ENCODE assay signal across 21 mouse cellular contexts in the genomic region with DNA sequence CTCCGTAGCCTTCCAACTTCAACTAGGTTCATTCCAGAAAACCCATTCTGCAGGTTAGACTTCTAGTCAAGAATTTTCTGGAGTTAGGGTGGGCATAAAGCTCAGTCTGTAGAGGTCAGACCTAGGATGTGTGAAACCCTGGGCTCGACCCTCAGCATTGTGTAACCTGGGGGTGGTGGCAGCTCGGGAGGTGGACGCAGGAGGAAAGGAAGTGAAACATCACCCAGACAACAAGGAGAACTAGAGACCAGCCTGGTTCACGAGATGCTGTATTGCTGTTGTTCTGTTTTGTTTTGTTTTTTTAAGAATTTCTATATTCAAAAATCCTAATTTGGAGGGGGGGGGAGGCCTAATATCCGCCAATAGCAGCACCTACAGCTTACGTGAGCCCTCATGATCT. TPM values are rescaled to one million over a fixed set of nuclear protein-coding genes. Genes with fewer than 3 reads are reported as not detected.
DNase-seq lines count a peak whose midpoint lies in the region; ATAC-seq lines count a peak whose summit lies in the region.
"Had no signal": no experiment of that assay in that cellular context is flagged by ENCODE, and none has a peak within 500 bp of the region (broad histone marks: within the 10 kb centered on the region; RNA-seq: fewer than 3 reads in every experiment).

No protein-coding gene starts in this region.

- H3K4me1 ChIP-seq in heart, embryonic 15.5 days (replicated peaks): peaks cover 58% of the 10 kb centered on the region
- peaks cover 44% of the 10 kb centered on the region for H3K4me1 ChIP-seq in heart, embryonic 11.5 days (ENCODE audit: control insufficient read depth, insufficient read depth, low read length)
- H3K4me1 ChIP-seq in midbrain, embryonic 11.5 days (ENCODE audit: control insufficient read depth, insufficient read depth, low read length): peaks cover 20% of the 10 kb centered on the region
- peaks cover 13% of the 10 kb centered on the region for H3K4me1 ChIP-seq in midbrain, embryonic 16.5 days (ENCODE audit: control insufficient read depth, insufficient read depth, low read length)
- peaks cover 58% of the 10 kb centered on the region for H3K4me1 ChIP-seq in intestine, embryonic 15.5 days (replicated peaks)
- peaks cover 58% of the 10 kb centered on the region for H3K4me1 ChIP-seq in stomach, embryonic 15.5 days

- H3K36me3 ChIP-seq in heart, embryonic 15.5 days: no peaks in the 10 kb centered on the region
- no peaks in the 10 kb centered on the region for H3K36me3 ChIP-seq in heart, embryonic 11.5 days (ENCODE audit: control insufficient read depth, insufficient read depth, low read length)
- H3K36me3 ChIP-seq in midbrain, embryonic 11.5 days (ENCODE audit: control insufficient read depth, insufficient read depth, low read length): no peaks in the 10 kb centered on the region
- no peaks in the 10 kb centered on the region for H3K36me3 ChIP-seq in midbrain, embryonic 16.5 days (ENCODE audit: control insufficient read depth, insufficient read depth, low read length)
- H3K36me3 ChIP-seq in intestine, embryonic 15.5 days: no peaks in the 10 kb centered on the region
- no peaks in the 10 kb centered on the region for H3K36me3 ChIP-seq in stomach, embryonic 15.5 days
- H3K36me3 ChIP-seq: forebrain, embryonic 15.5 days; limb, embryonic 12.5 days had no signal

- no peak overlapping the region for H3K4me2 ChIP-seq in heart, embryonic 15.5 days
- H3K4me2 ChIP-seq in heart, embryonic 11.5 days: no peak overlapping the region
- H3K4me2 ChIP-seq in midbrain, embryonic 11.5 days: no peak overlapping the region
- no peak overlapping the region for H3K4me2 ChIP-seq in midbrain, embryonic 16.5 days (ENCODE audit: low read length)
- H3K4me2 ChIP-seq in intestine, embryonic 15.5 days (replicated peaks): no peak overlapping the region
- H3K4me2 ChIP-seq in stomach, embryonic 15.5 days: no peak overlapping the region
- H3K4me2 ChIP-seq: forebrain, embryonic 15.5 days; limb, embryonic 12.5 days had no signal

- H3K9me3 ChIP-seq in heart, embryonic 15.5 days (replicated peaks): no peaks in the 10 kb centered on the region
- no peaks in the 10 kb centered on the region for H3K9me3 ChIP-seq in heart, embryonic 11.5 days (replicated peaks; ENCODE audit: control insufficient read depth, low read length)
- H3K9me3 ChIP-seq in midbrain, embryonic 11.5 days (ENCODE audit: control insufficient read depth, low read length): no peaks in the 10 kb centered on the region
- no peaks in the 10 kb centered on the region for H3K9me3 ChIP-seq in midbrain, embryonic 16.5 days (replicated peaks; ENCODE audit: control insufficient read depth, low read length, poor library complexity, severe bottlenecking)
- H3K9me3 ChIP-seq in intestine, embryonic 15.5 days: no peaks in the 10 kb centered on the region
- no peaks in the 10 kb centered on the region for H3K9me3 ChIP-seq in stomach, embryonic 15.5 days
- H3K9me3 ChIP-seq: forebrain, embryonic 15.5 days; limb, embryonic 12.5 days had no signal

- H3K9ac ChIP-seq in heart, embryonic 15.5 days: no peak overlapping the region
- H3K9ac ChIP-seq in heart, embryonic 11.5 days (ENCODE audit: low read depth, low read length): no peak overlapping the region
- no peak overlapping the region for H3K9ac ChIP-seq in midbrain, embryonic 11.5 days (ENCODE audit: low read length)
- no peak overlapping the region for H3K9ac ChIP-seq in midbrain, embryonic 16.5 days (ENCODE audit: low read depth, low read length)
- H3K9ac ChIP-seq in intestine, embryonic 15.5 days: no peak overlapping the region
- H3K9ac ChIP-seq in stomach, embryonic 15.5 days: no peak overlapping the region
- H3K9ac ChIP-seq: forebrain, embryonic 15.5 days; limb, embryonic 12.5 days; liver, embryonic 14.5 days had no signal

- H3K4me3 ChIP-seq in heart, embryonic 15.5 days: no peak overlapping the region
- H3K4me3 ChIP-seq in heart, embryonic 11.5 days (ENCODE audit: low read depth, low read length): no peak overlapping the region
- H3K4me3 ChIP-seq in midbrain, embryonic 11.5 days (ENCODE audit: low read depth, low read length): no peak overlapping the region
- no peak overlapping the region for H3K4me3 ChIP-seq in midbrain, embryonic 16.5 days (ENCODE audit: low read depth, low read length)
- H3K4me3 ChIP-seq in intestine, embryonic 15.5 days (replicated peaks): no peak overlapping the region
- H3K4me3 ChIP-seq in stomach, embryonic 15.5 days (replicated peaks): no peak overlapping the region
- H3K4me3 ChIP-seq: forebrain, embryonic 15.5 days; layer of hippocampus, adult 2 months; limb, embryonic 12.5 days had no signal

- no peak for ATAC-seq in heart, embryonic 15.5 days (replicated peaks; ENCODE audit: insufficient number of reproducible peaks, insufficient read depth, low FRiP score, low read depth)
- no peak for ATAC-seq in heart, embryonic 11.5 days (replicated peaks; ENCODE audit: insufficient number of reproducible peaks, low FRiP score, low TSS enrichment)
- no peak for ATAC-seq in midbrain, embryonic 11.5 days (ENCODE audit: low FRiP score)
- ATAC-seq in midbrain, embryonic 16.5 days: no peak
- ATAC-seq in intestine, embryonic 15.5 days: no peak
- no peak for ATAC-seq in stomach, embryonic 15.5 days (ENCODE audit: insufficient read depth, low FRiP score, low read depth)
- ATAC-seq in inflammation-experienced regulatory T-cells, adult 6 months: no peak
- ATAC-seq: forebrain, embryonic 15.5 days had no signal

- DNase-seq in midbrain, embryonic 11.5 days (ENCODE audit: low spot score, missing footprints): peak; percentile 70
- DNase-seq in right cerebral cortex, postnatal 36 days (ENCODE audit: low spot score in 2 of 2): no peak
- DNase-seq: adrenal gland, postnatal 36 days; cerebellum, adult 2 months; kidney, adult 11 months; lung, postnatal 14 days; retina, postnatal 1 day; right cerebral cortex, postnatal 4 days; thymus, postnatal 36 days had no signal

- H3K27me3 ChIP-seq in heart, embryonic 15.5 days: peaks cover 2% of the 10 kb centered on the region; the same call in 1 of the 2 replicates
- H3K27me3 ChIP-seq in heart, embryonic 11.5 days (ENCODE audit: control insufficient read depth, insufficient read depth, low read length): peaks cover 3% of the 10 kb centered on the region
- peaks cover 2% of the 10 kb centered on the region; the same call in 1 of the 2 replicates for H3K27me3 ChIP-seq in midbrain, embryonic 11.5 days (ENCODE audit: control insufficient read depth, insufficient read depth, low read length)
- H3K27me3 ChIP-seq in midbrain, embryonic 16.5 days (ENCODE audit: control insufficient read depth, insufficient read depth, low read depth, low read length): no peaks in the 10 kb centered on the region
- no peaks in the 10 kb centered on the region for H3K27me3 ChIP-seq in intestine, embryonic 15.5 days (replicated peaks)
- no peaks in the 10 kb centered on the region for H3K27me3 ChIP-seq in stomach, embryonic 15.5 days (replicated peaks)
- H3K27me3 ChIP-seq: forebrain, embryonic 15.5 days had no signal

- peak overlapping the region; percentile 56; the same call in 1 of the 2 replicates for H3K27ac ChIP-seq in heart, embryonic 15.5 days
- no peak overlapping the region for H3K27ac ChIP-seq in heart, embryonic 11.5 days (ENCODE audit: low read depth, low read length)
- no peak overlapping the region for H3K27ac ChIP-seq in midbrain, embryonic 11.5 days (ENCODE audit: low read depth, low read length)
- H3K27ac ChIP-seq in midbrain, embryonic 16.5 days (ENCODE audit: low read length): no peak overlapping the region
- peak overlapping the region; percentile 70 for H3K27ac ChIP-seq in intestine, embryonic 15.5 days
- peak overlapping the region; percentile 87 for H3K27ac ChIP-seq in stomach, embryonic 15.5 days
- H3K27ac ChIP-seq: forebrain, embryonic 15.5 days; kidney, postnatal 0 days; layer of hippocampus, adult 2 months; limb, embryonic 12.5 days; liver, embryonic 14.5 days had no signal

- 67% methylated on average over 7 of the region's 7 CpGs for WGBS in heart, embryonic 15.5 days
- 63% methylated on average over 7 of the region's 7 CpGs for WGBS in heart, embryonic 11.5 days (ENCODE audit: insufficient replicate concordance)
- 87% methylated on average over 7 of the region's 7 CpGs for WGBS in midbrain, embryonic 11.5 days
- 85% methylated on average over 7 of the region's 7 CpGs for WGBS in midbrain, embryonic 16.5 days
- WGBS in intestine, embryonic 15.5 days: 70% methylated on average over 7 of the region's 7 CpGs
- WGBS in stomach, embryonic 15.5 days: 73% methylated on average over 7 of the region's 7 CpGs

RNA-seq across cellular contexts. Expression of a gene that starts 54.1 kb away (rescaled TPM):
- polyA plus RNA-seq in heart, embryonic 15.5 days (2015; fragmentation: Nextera tagmentation; extraction: Ambion mirVana): 131 and 212 TPM in 2 replicates
- 54.8 and 67.1 TPM in 2 replicates for polyA plus RNA-seq in heart, embryonic 11.5 days (2014; fragmentation: Nextera tagmentation; extraction: Ambion mirVana)
- 75.1 and 76.7 TPM in 2 replicates for polyA plus RNA-seq in midbrain, embryonic 11.5 days (2014; fragmentation: Nextera tagmentation; extraction: Ambion mirVana)
- 50.4 and 66.0 TPM in 2 replicates for polyA plus RNA-seq in midbrain, embryonic 16.5 days (2015; fragmentation: Nextera tagmentation; extraction: Ambion mirVana)
- 364 and 395 TPM in 2 replicates for polyA plus RNA-seq in intestine, embryonic 15.5 days (2015; fragmentation: Nextera tagmentation; extraction: Ambion mirVana)
- 487 and 492 TPM in 2 replicates for polyA plus RNA-seq in stomach, embryonic 15.5 days (2015; fragmentation: Nextera tagmentation; extraction: Ambion mirVana)
- not detected for polyA plus RNA-seq in inflammation-experienced regulatory T-cells, adult 6 months (2017; shearing (Covaris generic))
- polyA plus RNA-seq: C2C12 had no signal

Comparison
In these comparisons a context has a peak if more than half of its experiments do, and no peak if none do; other contexts are left out.
1. H3K27ac ChIP-seq: peak in heart, embryonic 15.5 days (single experiment), intestine, embryonic 15.5 days (single experiment) and stomach, embryonic 15.5 days (single experiment); none in heart, embryonic 11.5 days (single experiment), midbrain, embryonic 11.5 days (single experiment) and midbrain, embryonic 16.5 days (single experiment).
2. RNA of a gene that starts 54.1 kb away (polyA plus RNA-seq): 487 to 492 TPM in stomach, embryonic 15.5 days, 364 to 395 TPM in intestine, embryonic 15.5 days, 131 to 212 TPM in heart, embryonic 15.5 days, 75.1 to 76.7 TPM in midbrain, embryonic 11.5 days, 54.8 to 67.1 TPM in heart, embryonic 11.5 days and 50.4 to 66.0 TPM in midbrain, embryonic 16.5 days; not detected in inflammation-experienced regulatory T-cells, adult 6 months; every median in the first group is over 10 times any median in the second.